In genomic region chr1:178326357-178326756, GRCm38 (mm10) we compare ENCODE assay signal across 26 mouse cellular contexts.
"Had no signal": no experiment of that assay in that cellular context is flagged by ENCODE, and none has a peak within 500 bp of the region (broad histone marks: within the 10 kb centered on the region; RNA-seq: fewer than 3 reads in every experiment).

No protein-coding gene starts in this region.

- ATAC-seq: hindbrain, postnatal 0 days; inflammation-experienced regulatory T-cells, adult 6 months; intestine, embryonic 15.5 days; intestine, postnatal 0 days had no signal

- H3K4me2 ChIP-seq: heart, embryonic 12.5 days; hindbrain, embryonic 13.5 days; hindbrain, embryonic 15.5 days; intestine, embryonic 15.5 days; kidney, embryonic 15.5 days; limb, embryonic 12.5 days; liver, embryonic 11.5 days; liver, embryonic 13.5 days; liver, embryonic 15.5 days had no signal

- H3K9ac ChIP-seq: heart, embryonic 12.5 days; hindbrain, embryonic 13.5 days; hindbrain, embryonic 15.5 days; intestine, embryonic 15.5 days; kidney, embryonic 15.5 days; limb, embryonic 12.5 days; liver, embryonic 13.5 days; liver, embryonic 15.5 days had no signal

- DNase-seq: gastrocnemius, postnatal 14 days; gastrocnemius, postnatal 36 days; heart, adult 2 months; heart, postnatal 14 days; heart, postnatal 36 days; kidney, adult 2 months; kidney, adult 9 months; kidney, postnatal 14 days; kidney, postnatal 36 days; layer of hippocampus, adult 9-11 months; layer of hippocampus, postnatal 36 days; liver; liver, embryonic 13.5 days had no signal

- H3K27me3 ChIP-seq: heart, embryonic 12.5 days; hindbrain, embryonic 13.5 days; hindbrain, embryonic 15.5 days; intestine, embryonic 15.5 days; kidney, embryonic 15.5 days; limb, embryonic 12.5 days; liver, embryonic 13.5 days; liver, embryonic 15.5 days had no signal

- H3K27ac ChIP-seq: heart, adult 2 months; hindbrain, embryonic 13.5 days; hindbrain, embryonic 15.5 days; hindbrain, postnatal 0 days; intestine, embryonic 15.5 days; kidney, embryonic 15.5 days; kidney, postnatal 0 days; limb, embryonic 10.5 days; limb, embryonic 12.5 days; liver, embryonic 13.5 days; liver, embryonic 15.5 days had no signal

- H3K9me3 ChIP-seq: heart, embryonic 12.5 days; hindbrain, embryonic 13.5 days; hindbrain, embryonic 15.5 days; intestine, embryonic 15.5 days; kidney, embryonic 15.5 days; limb, embryonic 10.5 days; limb, embryonic 12.5 days; liver, embryonic 13.5 days; liver, embryonic 15.5 days had no signal

- H3K4me3 ChIP-seq: heart, adult 2 months; heart, embryonic 12.5 days; hindbrain, embryonic 13.5 days; hindbrain, embryonic 15.5 days; intestine, embryonic 15.5 days; kidney, embryonic 15.5 days; limb, embryonic 10.5 days; limb, embryonic 12.5 days; liver, embryonic 13.5 days; liver, embryonic 15.5 days had no signal
